Mouse (Mus musculus) 3T3-L1 (cell line): ENCODE results near the gene Olfr1216.

Experiments used
- DNase-seq: peaks from one replicate; pipeline ENCODE4 v3.0.0-alpha.2; 2015; ENCODE audit warnings: low read depth, low spot score

Olfr1216 gene

DNA sequence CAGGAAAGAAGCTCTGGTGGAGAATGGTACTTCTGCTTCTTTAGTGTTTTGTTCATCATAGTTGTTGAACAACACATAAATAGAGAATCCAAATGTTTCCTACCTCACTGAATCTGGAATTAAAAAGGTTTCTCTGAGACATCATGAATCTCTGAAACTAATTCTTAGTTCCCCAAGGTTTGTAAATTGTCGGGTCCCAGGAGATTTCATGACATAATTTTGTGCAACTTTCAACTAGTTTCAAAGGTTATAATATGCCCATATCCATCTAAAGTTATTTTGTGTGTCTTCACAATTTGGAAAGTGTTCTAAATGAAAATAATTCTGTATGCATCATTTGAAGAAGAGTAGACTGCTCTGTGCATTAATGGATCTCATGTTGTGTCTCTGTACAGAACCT, at the start of gene Olfr1216:
Gene Olfr1216 (minus strand): TSS at position 101 of the 400 bp plus-strand sequence.
- no peak for DNase-seq

GRCm38 (mm10) chr2:89061087-89061486, 42.9 kb upstream of the Olfr1216 start, which contains the start of gene Olfr1218:
TSS of gene Olfr1218 (minus strand) at chr2:89061187.
- DNase-seq = no peak

DNA sequence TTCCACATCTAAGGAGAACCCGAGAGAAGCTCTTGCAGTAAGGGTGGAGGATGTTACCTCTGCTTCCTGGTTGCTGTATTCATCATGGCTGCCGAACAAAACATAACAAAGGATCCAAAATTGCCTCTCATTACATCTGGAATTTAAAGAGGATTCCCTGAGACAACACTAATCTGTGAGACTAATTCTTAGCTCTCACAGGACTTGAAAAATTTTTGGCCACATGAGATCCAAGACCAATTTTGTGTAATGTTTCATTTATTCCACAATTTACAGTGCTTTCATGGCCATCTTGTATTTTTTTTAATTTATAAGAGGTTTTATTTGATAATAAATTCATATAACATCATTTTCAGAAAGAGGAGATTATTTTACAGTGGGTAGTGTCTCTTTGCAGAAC, 13.8 kb upstream of the Olfr1216 start, which contains the start of gene Olfr1217:
Gene Olfr1217 (minus strand): TSS at position 101 of the 400 bp plus-strand sequence.
- no peak for DNase-seq

DNA sequence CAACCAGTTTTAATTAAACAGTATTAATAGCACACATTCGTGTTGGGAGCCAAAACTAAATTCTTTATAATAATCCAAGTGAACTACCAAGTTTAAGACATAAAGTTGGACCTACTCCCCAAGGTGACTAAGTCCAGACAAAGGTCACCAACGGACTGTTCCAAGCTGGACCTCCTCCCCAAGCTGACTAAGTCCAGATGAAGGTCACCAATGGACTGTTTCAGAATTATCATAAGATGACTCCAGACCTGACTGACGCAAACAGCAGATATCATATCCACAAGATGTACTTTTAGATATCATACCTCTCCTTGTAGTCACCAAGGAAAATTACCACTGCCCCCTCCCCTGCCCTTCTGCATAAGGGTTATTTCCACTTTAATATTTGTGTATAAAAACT, 3.3 kb upstream of the Olfr1216 start:
- DNase-seq = peak; percentile 62

- DNase-seq = no peak
Observed at GRCm38 (mm10) chr2:89006873-89007272, 11.3 kb downstream of the Olfr1216 start, which contains the start of gene Olfr1215. TSS of gene Olfr1215 (minus strand) at chr2:89006973.

- DNase-seq = no peak
Observed at GRCm38 (mm10) chr2:88992553-88992952, 25.6 kb downstream of the Olfr1216 start, which contains the start of gene Olfr1214. TSS of gene Olfr1214 (minus strand) at chr2:88992653.

- no peak for DNase-seq
Observed at GRCm38 (mm10) chr2:88980181-88980580, 38.0 kb downstream of the Olfr1216 start, which contains the start of gene Gm13762. TSS of gene Gm13762 (minus strand) at chr2:88980281.
